Mouse (Mus musculus) adipose tissue, adult 10 weeks (tissue): Measurements from ENCODE around the gene Tas2r135. TPM values are rescaled to one million over a fixed set of nuclear protein-coding genes. Genes with fewer than 3 reads are reported as not detected.

Source experiments
- polyA plus RNA-seq: library from polyadenylated mRNA; stranded (reverse); fragments of 350-450 nt; fragmentation: Illumina TruSeq; extraction: RNeasy Lipid Tissue Mini Kit (QIAGEN cat#74804); gene quantifications from one replicate; pipeline ENCODE4 v1.2.3, GENCODE M21; 2014; ENCODE audit warnings: low read depth, low replicate concordance

Gene Tas2r135
- not detected for polyA plus RNA-seq

DNA sequence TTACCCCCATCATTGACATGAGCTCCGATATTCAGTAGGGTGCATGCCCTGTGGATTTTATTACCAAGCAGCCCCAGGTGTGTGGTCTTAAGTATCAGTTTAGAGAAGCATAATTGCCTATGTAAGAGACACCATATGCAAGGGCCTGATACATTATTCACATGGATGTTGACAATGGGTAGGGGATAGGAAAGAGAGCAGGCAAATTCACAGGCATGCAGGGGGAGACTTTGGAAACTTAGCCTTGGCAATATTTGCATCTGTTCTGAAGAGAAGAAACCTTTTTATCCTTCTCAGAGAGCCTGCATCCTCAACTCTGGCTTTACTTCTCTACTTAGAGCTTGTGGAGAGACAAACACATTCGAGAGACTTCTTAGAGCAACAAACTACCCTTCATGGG lies at the start of gene Tas2r135:
Tas2r135 (plus strand) TSS at position 301 of the 400 bp plus-strand sequence.

GRCm38 (mm10) chr6:42372816-42373547 lies 32.3 kb upstream of the Tas2r135 start, which contains the start of gene Epha1:
TSS of gene Epha1 (minus strand) at chr6:42373268.

GRCm38 (mm10) chr6:42399938-42400337 lies 5.3 kb upstream of the Tas2r135 start, which contains the start of gene Tas2r143:
TSS of gene Tas2r143 (plus strand) at chr6:42400238.

GRCm38 (mm10) chr6:42434446-42434845 lies 29.2 kb downstream of the Tas2r135 start, which contains the start of gene Tas2r126:
TSS of gene Tas2r126 (plus strand) at chr6:42434535.

Other genes starting within 250 kb of the Tas2r135 start
- not detected for gene Tas2r144, start 190.1 kb upstream of the Tas2r135 start, polyA plus RNA-seq
- gene Gstk1, start 159.5 kb upstream of the Tas2r135 start, polyA plus RNA-seq = 79.9 TPM
- gene Tmem139, start 143.5 kb upstream of the Tas2r135 start, polyA plus RNA-seq = 15.8 TPM
- 22.0 TPM for gene Casp2, start 140.4 kb upstream of the Tas2r135 start, polyA plus RNA-seq
- gene Clcn1, start 118.7 kb upstream of the Tas2r135 start, polyA plus RNA-seq = 0.41 TPM
- gene Fam131b, start 80.8 kb upstream of the Tas2r135 start, polyA plus RNA-seq = 0.51 TPM
- gene Zyx, start 55.8 kb upstream of the Tas2r135 start, polyA plus RNA-seq = 88.0 TPM
- gene Epha1, start 32.2 kb upstream of the Tas2r135 start, polyA plus RNA-seq = 14.2 TPM
- not detected for gene Tas2r143, start 5.2 kb upstream of the Tas2r135 start, polyA plus RNA-seq
- gene Tas2r126, start 29.1 kb downstream of the Tas2r135 start, polyA plus RNA-seq = not detected
- not detected for gene Olfr458, start 59.8 kb downstream of the Tas2r135 start, polyA plus RNA-seq
- not detected for gene Olfr457, start 70.9 kb downstream of the Tas2r135 start, polyA plus RNA-seq
- not detected for gene Olfr456, start 81.8 kb downstream of the Tas2r135 start, polyA plus RNA-seq
- not detected for gene Olfr455, start 142.2 kb downstream of the Tas2r135 start, polyA plus RNA-seq
- not detected for gene Tcaf3, start 192.3 kb downstream of the Tas2r135 start, polyA plus RNA-seq
- gene Tcaf2, start 239.8 kb downstream of the Tas2r135 start, polyA plus RNA-seq = 5.6 TPM